Mouse (Mus musculus) embryonic stem cell, embryonic (primary cell): ENCODE measurements around the gene Bri3.

Source experiments
- CTCF ChIA-PET, 4 experiments: fragments of 300-600 bp in 2 of 4; fragments of 350-600 bp in 2 of 4; sonication (Branson Sonifier 250); formaldehyde crosslinking; loops; one replicate each; lab custom pipeline; 2022; ENCODE audit warnings: inconsistent platforms in 2 of 4; lab: Charles Lee
- POLR2A ChIA-PET, 4 experiments: fragments of 300-600 bp in 2 of 4; fragments of 350-600 bp in 2 of 4; sonication (Branson Sonifier 250); formaldehyde crosslinking; loops; one replicate each; lab custom pipeline; 2022; ENCODE audit warnings: antibody characterized with exemption in 4 of 4, inconsistent platforms in 1 of 4; lab: Charles Lee

Gene Bri3

GRCm38 (mm10) chr5:144372177-144372576 lies 127.9 kb downstream of the Bri3 start:
- ChIA-PET POLR2A (interaction anchor here in 3 of 4 experiments (2.3 to 4.3 kb wide), 3 partner anchors 13 to 14 kb away, joined by 7 to 25 read pairs (median 21); partner anchors contain the start of gene Baiap2l1 (in 3 of the 3)), CTCF (interaction anchor here in 1 of 4 experiments (1.5 kb wide), 1 partner anchor 353 kb away, joined by 3 read pairs; no protein-coding TSS in a partner anchor)

- POLR2A ChIA-PET: no interaction called here
- CTCF ChIA-PET: no interaction called here
These were observed 128.6 kb downstream of the Bri3 start for GRCm38 (mm10) chr5:144372885-144373284.

GRCm38 (mm10) chr5:144379431-144379830 lies 135.2 kb downstream of the Bri3 start:
- POLR2A ChIA-PET: interaction anchor here in 1 of 4 experiments (1.1 kb wide), 1 partner anchor 119 kb away, joined by 3 read pairs; no protein-coding TSS in a partner anchor
- CTCF ChIA-PET: interaction anchor here in 1 of 4 experiments (1.0 kb wide), 1 partner anchor 346 kb away, joined by 3 read pairs; no protein-coding TSS in a partner anchor

- CTCF ChIA-PET: interaction anchor here (0.6 to 2.0 kb wide), 11 partner anchors 10 to 1304 kb away, joined by 3 to 7 read pairs (median 4); partner anchors contain the start of gene Baiap2l1 (in 1 of the 4)
- POLR2A ChIA-PET: interaction anchor here in 2 of 4 experiments (0.6 to 1.5 kb wide), 4 partner anchors 10 to 133 kb away, joined by 3 read pairs; no protein-coding TSS in a partner anchor
These were observed 136.5 kb downstream of the Bri3 start for GRCm38 (mm10) chr5:144380689-144381088.

GRCm38 (mm10) chr5:144381782-144382181 lies 137.5 kb downstream of the Bri3 start:
- ChIA-PET CTCF (interaction anchor here (0.5 to 2.1 kb wide), 24 partner anchors 11 to 1128 kb away, joined by 3 to 8 read pairs (median 4); partner anchors contain the start of gene Baiap2l1 (in 1 of the 4)), POLR2A (interaction anchor here in 2 of 4 experiments (0.7 to 1.5 kb wide), 8 partner anchors 11 to 121 kb away, joined by 3 to 8 read pairs (median 3); no protein-coding TSS in a partner anchor)

- ChIA-PET CTCF (interaction anchor here in 2 of 4 experiments (1.2 to 2.5 kb wide), 4 partner anchors 80 to 350 kb away, joined by 4 to 8 read pairs (median 6); no protein-coding TSS in a partner anchor), POLR2A (interaction anchor here in 1 of 4 experiments (0.6 to 0.7 kb wide), 2 partner anchors 25 to 1173 kb away, joined by 3 to 5 read pairs; no protein-coding TSS in a partner anchor)
These were observed 139.7 kb downstream of the Bri3 start for GRCm38 (mm10) chr5:144383936-144384335.

GRCm38 (mm10) chr5:144387851-144388250 lies 143.6 kb downstream of the Bri3 start:
- POLR2A ChIA-PET: interaction anchor here in 2 of 4 experiments (0.6 to 1.4 kb wide), 5 partner anchors 18 to 340 kb away, joined by 3 to 5 read pairs (median 4); partner anchors contain the start of gene Nptx2 (in 1 of the 2)
- CTCF ChIA-PET: interaction anchor here in 3 of 4 experiments (0.6 to 1.4 kb wide), 4 partner anchors 30 to 347 kb away, joined by 3 to 5 read pairs (median 4); partner anchors contain the start of gene Baiap2l1 (in 1 of the 3)

- POLR2A ChIA-PET: interaction anchor here in 1 of 4 experiments (0.6 to 1.2 kb wide), 3 partner anchors 16 to 403 kb away, joined by 3 to 7 read pairs (median 4); no protein-coding TSS in a partner anchor
- CTCF ChIA-PET: interaction anchor here in 3 of 4 experiments (0.5 to 0.7 kb wide), 4 partner anchors 24 to 187 kb away, joined by 3 to 10 read pairs (median 3); no protein-coding TSS in a partner anchor
These were observed 149.9 kb downstream of the Bri3 start for GRCm38 (mm10) chr5:144394142-144394541.

- ChIA-PET POLR2A (interaction anchor here in 2 of 4 experiments (0.7 to 1.6 kb wide), 7 partner anchors 61 to 357 kb away, joined by 3 to 7 read pairs (median 4); partner anchors contain the start of gene Nptx2 (in 2 of the 2)), CTCF (interaction anchor here in 3 of 4 experiments (0.6 to 0.9 kb wide), 6 partner anchors 16 to 514 kb away, joined by 3 to 8 read pairs (median 4); no protein-coding TSS in a partner anchor)
These were observed 153.3 kb downstream of the Bri3 start for GRCm38 (mm10) chr5:144397566-144397965.

GRCm38 (mm10) chr5:144400821-144401220 lies 156.6 kb downstream of the Bri3 start:
- ChIA-PET CTCF (no interaction called here), POLR2A (no interaction called here)

GRCm38 (mm10) chr5:144406256-144406655 lies 162.0 kb downstream of the Bri3 start:
- ChIA-PET CTCF (interaction anchor here in 2 of 4 experiments (0.7 to 1.1 kb wide), 4 partner anchors 99 to 288 kb away, joined by 3 to 4 read pairs (median 3); no protein-coding TSS in a partner anchor), POLR2A (interaction anchor here in 3 of 4 experiments (0.6 to 1.2 kb wide), 7 partner anchors 10 to 384 kb away, joined by 3 to 5 read pairs (median 3); no protein-coding TSS in a partner anchor)

GRCm38 (mm10) chr5:144410666-144411065 lies 166.4 kb downstream of the Bri3 start:
- CTCF ChIA-PET: interaction anchor here in 1 of 4 experiments (0.8 kb wide), 1 partner anchor 325 kb away, joined by 3 read pairs; no protein-coding TSS in a partner anchor

GRCm38 (mm10) chr5:144411702-144412101 lies 167.5 kb downstream of the Bri3 start:
- CTCF ChIA-PET: interaction anchor here in 1 of 4 experiments (0.5 kb wide), 1 partner anchor 231 kb away, joined by 6 read pairs; no protein-coding TSS in a partner anchor
- POLR2A ChIA-PET: interaction anchor here in 2 of 4 experiments (0.5 to 2.0 kb wide), 4 partner anchors 9 to 314 kb away, joined by 3 to 7 read pairs (median 4); no protein-coding TSS in a partner anchor

More at GRCm38 (mm10) chr5:144410666-144411065, 166.4 kb downstream of the Bri3 start:
- POLR2A ChIA-PET: interaction anchor here in 2 of 4 experiments (1.3 to 2.0 kb wide), 2 partner anchors 10 to 17 kb away, joined by 4 to 7 read pairs; no protein-coding TSS in a partner anchor

GRCm38 (mm10) chr5:144412781-144413180 lies 168.5 kb downstream of the Bri3 start:
- POLR2A ChIA-PET: interaction anchor here in 1 of 4 experiments (0.6 kb wide), 1 partner anchor 38 kb away, joined by 3 read pairs; no protein-coding TSS in a partner anchor

GRCm38 (mm10) chr5:144418456-144418855 lies 174.2 kb downstream of the Bri3 start:
- CTCF ChIA-PET: interaction anchor here in 1 of 4 experiments (0.7 kb wide), 1 partner anchor 24 kb away, joined by 10 read pairs; no protein-coding TSS in a partner anchor
- POLR2A ChIA-PET: interaction anchor here in 2 of 4 experiments (0.7 to 1.0 kb wide), 3 partner anchors 13 to 61 kb away, joined by 3 read pairs; partner anchors contain the start of gene Baiap2l1 (in 1 of the 2)

More at GRCm38 (mm10) chr5:144412781-144413180, 168.5 kb downstream of the Bri3 start:
- CTCF ChIA-PET: no interaction called here

- CTCF ChIA-PET: interaction anchor here in 1 of 4 experiments (0.7 kb wide), 1 partner anchor 63 kb away, joined by 3 read pairs; no protein-coding TSS in a partner anchor
- POLR2A ChIA-PET: interaction anchor here in 1 of 4 experiments (1.0 kb wide), 1 partner anchor 91 kb away, joined by 3 read pairs; no protein-coding TSS in a partner anchor
These were observed 175.8 kb downstream of the Bri3 start for GRCm38 (mm10) chr5:144420001-144420400.

GRCm38 (mm10) chr5:144426697-144427096 lies 182.5 kb downstream of the Bri3 start:
- ChIA-PET CTCF (interaction anchor here in 1 of 4 experiments (0.5 kb wide), 1 partner anchor 30 kb away, joined by 3 read pairs; no protein-coding TSS in a partner anchor), POLR2A (interaction anchor here in 1 of 4 experiments (0.6 kb wide), 1 partner anchor 165 kb away, joined by 8 read pairs; no protein-coding TSS in a partner anchor)

- ChIA-PET CTCF (no interaction called here), POLR2A (interaction anchor here in 1 of 4 experiments (1.2 kb wide), 1 partner anchor 50 kb away, joined by 4 read pairs; no protein-coding TSS in a partner anchor)
These were observed 183.6 kb downstream of the Bri3 start for GRCm38 (mm10) chr5:144427861-144428260.
